Mouse (Mus musculus): ENCODE data around the gene Gm8947.

Gm8947 gene

GRCm38 (mm10) chr1:151224536-151224935 is 32.4 kb downstream of the Gm8947 start:
- no peak for DNase-seq (ENCODE audit: low spot score in 2 of 2)

- no peak for DNase-seq (ENCODE audit: low spot score in 2 of 2)
Observed at GRCm38 (mm10) chr1:151227506-151227905, 35.3 kb downstream of the Gm8947 start.

- no peak for DNase-seq (ENCODE audit: low spot score in 2 of 2)
Observed at GRCm38 (mm10) chr1:151228320-151228989, 36.3 kb downstream of the Gm8947 start.

- DNase-seq (ENCODE audit: low spot score in 2 of 2), result no peak
Observed at GRCm38 (mm10) chr1:151232346-151232745, 40.2 kb downstream of the Gm8947 start.

- DNase-seq (ENCODE audit: low spot score in 2 of 2), result no peak
Observed at GRCm38 (mm10) chr1:151233756-151234155, 41.6 kb downstream of the Gm8947 start.

GRCm38 (mm10) chr1:151235574-151235973 is 43.4 kb downstream of the Gm8947 start:
- no peak for DNase-seq (ENCODE audit: low spot score in 2 of 2)

GRCm38 (mm10) chr1:151236141-151236930 is 44.2 kb downstream of the Gm8947 start:
- DNase-seq (ENCODE audit: low spot score in 2 of 2), result peak in 1 of 2 experiments; percentile 19

- DNase-seq (ENCODE audit: low spot score in 2 of 2), result no peak
Observed at GRCm38 (mm10) chr1:151237780-151238179, 45.6 kb downstream of the Gm8947 start.

- no peak for DNase-seq (ENCODE audit: low spot score in 2 of 2)
Observed at GRCm38 (mm10) chr1:151243332-151243731, 51.2 kb downstream of the Gm8947 start.

All from left cerebral cortex, adult 9 months (tissue).